Mouse (Mus musculus): ENCODE measurements at regions not wholly inside any gene's neighbourhood (a gene's known extent, or its start where the extent isn't known, plus 50 kb on each side); places are given as distances from the start of the nearest gene placed in this dataset.

DNA sequence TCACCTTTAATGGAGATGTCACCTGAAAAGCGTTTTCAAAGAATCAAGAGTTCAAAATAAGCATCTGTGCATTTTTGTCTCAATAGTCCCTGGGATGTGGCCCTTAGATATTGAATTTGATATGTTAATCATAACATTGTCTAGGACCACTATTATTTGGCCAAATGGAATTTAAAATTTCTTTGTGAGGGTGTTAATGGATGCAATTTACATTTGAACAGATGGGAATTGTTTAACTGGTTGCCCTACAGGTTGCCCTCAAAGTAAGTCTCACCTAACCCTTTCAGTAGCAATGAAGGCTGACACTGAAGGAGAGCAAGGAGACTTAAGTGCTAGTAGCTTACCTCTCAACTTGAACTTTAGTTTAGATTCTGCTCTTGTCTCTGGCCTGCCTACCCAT is 207.9 kb upstream of the Tmc3 start:
- TF ChIP-seq CTCF (IDR thresholded peaks at IDR 0.05; ENCODE audit: control insufficient read depth, insufficient read depth, insufficient read length) (no peak), USF1 (IDR thresholded peaks at IDR 0.05; ENCODE audit: low read depth) (no peak), MAX (IDR thresholded peaks at IDR 0.05) (no peak), MYOG (IDR thresholded peaks at IDR 0.05; ENCODE audit: control insufficient read depth, extremely low read depth, insufficient read length) (no peak)

Measured in C2C12 (cell line).